Mouse (Mus musculus) erythroid progenitor cell, adult 5-6 weeks (primary cell): ENCODE results near the gene Il2ra. TPM values are rescaled to one million over a fixed set of nuclear protein-coding genes. Genes with fewer than 3 reads are reported as not detected.
A peak's percentile ranks its signal among the peaks of the same experiment; 100 is the strongest.

ENCODE experiments used
- ATAC-seq: replicated peaks from 2 replicates; pipeline ENCODE4 v1.8.0; 2016; ENCODE audit warnings: moderate number of reproducible peaks, mild to moderate bottlenecking, moderate TSS enrichment, inconsistent platforms; ENCODE audit not compliant: poor library complexity, low FRiP score, severe bottlenecking
- total RNA-seq, 2 experiments: library from RNA; stranded (forward) in 1 of 2; stranded (reverse) in 1 of 2; fragments of 150-400 nt in 1 of 2; fragments of 186-747, 209-891 nt in 1 of 2; gene quantifications; 2 replicates each; pipeline versions ENCODE4 v1.2.3 to v1.2.4; 2015 to 2017; ENCODE audit warnings: low replicate concordance in 2 of 2

Gene Il2ra
- total RNA-seq, 2 experiments from 2014 or later = 1.3 to 14.7 TPM

- ATAC-seq = no peak
Measured at GRCm38 (mm10) chr2:11652196-11652595, 9.6 kb downstream of the Il2ra start.

GRCm38 (mm10) chr2:11652780-11653179, 10.2 kb downstream of the Il2ra start:
- no peak for ATAC-seq

- ATAC-seq = no peak
Measured at GRCm38 (mm10) chr2:11653330-11653729, 10.7 kb downstream of the Il2ra start.

- no peak for ATAC-seq
Measured at GRCm38 (mm10) chr2:11653780-11654179, 11.2 kb downstream of the Il2ra start.

- ATAC-seq = no peak
Measured at GRCm38 (mm10) chr2:11654990-11655931, 12.7 kb downstream of the Il2ra start.

GRCm38 (mm10) chr2:11657581-11657980, 15.0 kb downstream of the Il2ra start:
- ATAC-seq = no peak

GRCm38 (mm10) chr2:11659263-11659662, 16.7 kb downstream of the Il2ra start:
- no peak for ATAC-seq

GRCm38 (mm10) chr2:11662143-11662906, 19.7 kb downstream of the Il2ra start:
- no peak for ATAC-seq

GRCm38 (mm10) chr2:11662907-11663230, 20.3 kb downstream of the Il2ra start:
- ATAC-seq = no peak

GRCm38 (mm10) chr2:11663961-11664360, 21.4 kb downstream of the Il2ra start:
- peak; percentile 61; the same call in 1 of the 2 replicates for ATAC-seq

GRCm38 (mm10) chr2:11664367-11664766, 21.8 kb downstream of the Il2ra start:
- peak; percentile 49; the same call in 1 of the 2 replicates for ATAC-seq

- no peak for ATAC-seq
Measured at GRCm38 (mm10) chr2:11664806-11665205, 22.2 kb downstream of the Il2ra start.

GRCm38 (mm10) chr2:11665326-11665725, 22.7 kb downstream of the Il2ra start:
- no peak for ATAC-seq

GRCm38 (mm10) chr2:11672144-11672543, 29.5 kb downstream of the Il2ra start:
- ATAC-seq = no peak

- no peak for ATAC-seq
Measured at GRCm38 (mm10) chr2:11679626-11680025, 37.0 kb downstream of the Il2ra start.

GRCm38 (mm10) chr2:11682712-11683111, 40.1 kb downstream of the Il2ra start:
- ATAC-seq = no peak

GRCm38 (mm10) chr2:11686512-11686911, 43.9 kb downstream of the Il2ra start:
- ATAC-seq = no peak

- ATAC-seq = no peak
Measured at GRCm38 (mm10) chr2:11687436-11687835, 44.8 kb downstream of the Il2ra start.

- ATAC-seq = no peak
Measured at GRCm38 (mm10) chr2:11690201-11690890, 47.7 kb downstream of the Il2ra start.

GRCm38 (mm10) chr2:11693352-11693751, 50.7 kb downstream of the Il2ra start:
- no peak for ATAC-seq
